Comparison of ENCODE assay signal across 8 mouse cellular contexts in genomic region chr5:112643533-112644272, GRCm38 (mm10).
DNase-seq lines count a peak whose midpoint lies in the region; ATAC-seq and TF ChIP-seq lines count a peak whose summit lies in the region.

No protein-coding gene starts in this region.

- no peak for ATAC-seq in megakaryocyte, adult 5-6 weeks (ENCODE audit: poor library complexity, severe bottlenecking)
- peak; percentile 83 for ATAC-seq in forebrain, embryonic 11.5 days (replicated peaks; ENCODE audit: low FRiP score)
- ATAC-seq in neural tube, embryonic 15.5 days (ENCODE audit: low FRiP score) = peak; percentile 57; the same call in 1 of the 2 replicates
- ATAC-seq in inflammation-experienced regulatory T-cells, adult 6 months = no peak

- no peak for TF ChIP-seq POLR2A in lung, adult 2 months (IDR thresholded peaks at IDR 0.05; ENCODE audit: borderline replicate concordance, extremely low read depth, low read depth, low read length)

- H3K9me3 ChIP-seq in megakaryocyte, embryonic 14.5 days = peaks cover 39% of the 10 kb centered on the region
- H3K9me3 ChIP-seq in forebrain, embryonic 11.5 days (ENCODE audit: control insufficient read depth, low read length) = no peaks in the 10 kb centered on the region
- no peaks in the 10 kb centered on the region for H3K9me3 ChIP-seq in neural tube, embryonic 15.5 days (replicated peaks)

- peak overlapping the region; percentile 24 for H3K4me2 ChIP-seq in forebrain, embryonic 11.5 days (ENCODE audit: low read depth, low read length, severe bottlenecking)
- H3K4me2 ChIP-seq in neural tube, embryonic 15.5 days = peak overlapping the region; percentile 9; the same call in 1 of the 2 replicates

- intact Hi-C loops in heart, postnatal 25 days (cut with DNase I) = no loop called here

- WGBS in forebrain, embryonic 11.5 days = 22% methylated on average over 20 of the region's 20 CpGs
- 49% methylated on average over 20 of the region's 20 CpGs for WGBS in lung, adult 2 months
- WGBS in neural tube, embryonic 15.5 days = 26% methylated on average over 19 of the region's 20 CpGs

- peaks cover 7% of the 10 kb centered on the region; the same call in 1 of the 2 replicates for H3K4me1 ChIP-seq in megakaryocyte, embryonic 14.5 days
- peaks cover 15% of the 10 kb centered on the region for H3K4me1 ChIP-seq in forebrain, embryonic 11.5 days (replicated peaks; ENCODE audit: control insufficient read depth, insufficient read depth, low read length)
- H3K4me1 ChIP-seq in lung, adult 2 months (ENCODE audit: control insufficient read depth, insufficient read depth, low read length) = no peaks in the 10 kb centered on the region
- peaks cover 21% of the 10 kb centered on the region for H3K4me1 ChIP-seq in neural tube, embryonic 15.5 days

- H3K36me3 ChIP-seq in megakaryocyte, embryonic 14.5 days (replicated peaks; ENCODE audit: low read length) = no peaks in the 10 kb centered on the region
- H3K36me3 ChIP-seq in forebrain, embryonic 11.5 days (ENCODE audit: control insufficient read depth, insufficient read depth, low read length) = no peaks in the 10 kb centered on the region
- H3K36me3 ChIP-seq in neural tube, embryonic 15.5 days = no peaks in the 10 kb centered on the region

- peaks cover 12% of the 10 kb centered on the region for H3K27me3 ChIP-seq in megakaryocyte, embryonic 14.5 days (replicated peaks)
- no peaks in the 10 kb centered on the region for H3K27me3 ChIP-seq in forebrain, embryonic 11.5 days (ENCODE audit: control insufficient read depth, insufficient read depth, low read length)
- no peaks in the 10 kb centered on the region; the same call in 1 of the 2 replicates for H3K27me3 ChIP-seq in neural tube, embryonic 15.5 days (replicated peaks)

- peak overlapping the region; percentile 72 for H3K27ac ChIP-seq in forebrain, embryonic 11.5 days (ENCODE audit: low read depth, low read length)
- H3K27ac ChIP-seq in neural tube, embryonic 15.5 days (replicated peaks) = peak overlapping the region; percentile 37; the same call in 1 of the 2 replicates

- DNase-seq in forebrain, embryonic 11.5 days (ENCODE audit: low spot score) = peak; percentile 84
- peak; percentile 37 for DNase-seq in lung, adult 2 months
- DNase-seq in spleen, postnatal 14 days (ENCODE audit: low spot score in 2 of 2) = no peak
- no peak for DNase-seq in heart, postnatal 25 days (ENCODE audit: low spot score)

- H3K4me3 ChIP-seq in megakaryocyte, embryonic 14.5 days (replicated peaks) = peak overlapping the region; percentile 10
- H3K4me3 ChIP-seq in forebrain, embryonic 11.5 days (ENCODE audit: low read depth, low read length) = no peak overlapping the region
- no peak overlapping the region for H3K4me3 ChIP-seq in lung, adult 2 months (replicated peaks; ENCODE audit: extremely low read depth, low read depth, low read length)
- H3K4me3 ChIP-seq in neural tube, embryonic 15.5 days (replicated peaks) = no peak overlapping the region

- TF ChIP-seq CTCF in lung, adult 2 months (IDR thresholded peaks at IDR 0.05; ENCODE audit: insufficient read depth, low read length) = no peak

- peak overlapping the region; percentile 47 for H3K9ac ChIP-seq in forebrain, embryonic 11.5 days (ENCODE audit: low read length)
- H3K9ac ChIP-seq in neural tube, embryonic 15.5 days (replicated peaks) = no peak overlapping the region

Comparison
In these comparisons a context has a peak if more than half of its experiments do, and no peak if none do; other contexts are left out.
1. ATAC-seq: peak in forebrain, embryonic 11.5 days (single experiment) and neural tube, embryonic 15.5 days (single experiment); none in megakaryocyte, adult 5-6 weeks (single experiment) and inflammation-experienced regulatory T-cells, adult 6 months (single experiment).
2. DNase-seq: peak in forebrain, embryonic 11.5 days (single experiment) and lung, adult 2 months (single experiment); none in spleen, postnatal 14 days (0 of 2) and heart, postnatal 25 days (single experiment).